Mouse (Mus musculus) brain, embryonic 14.5 days (tissue): ENCODE results near the gene Taok3.

ENCODE experiments used
- CTCF ChIP-seq: fragments of 200-500 bp; IDR thresholded peaks from 2 replicates; pipeline ENCODE4 v1.5.1; 2012; ENCODE audit warnings: inconsistent platforms, mild to moderate bottlenecking, moderate library complexity, borderline replicate concordance; ENCODE audit not compliant: insufficient read depth, insufficient read length; ENCODE audit errors: extremely low read depth
- POLR2A ChIP-seq: fragments of 200-500 bp; IDR thresholded peaks from 2 replicates; pipeline ENCODE4 v1.6.1; 2012; ENCODE audit warnings: mild to moderate bottlenecking, inconsistent platforms, borderline replicate concordance; ENCODE audit not compliant: poor library complexity, insufficient read depth, insufficient read length, severe bottlenecking; ENCODE audit errors: extremely low read depth

DNA sequence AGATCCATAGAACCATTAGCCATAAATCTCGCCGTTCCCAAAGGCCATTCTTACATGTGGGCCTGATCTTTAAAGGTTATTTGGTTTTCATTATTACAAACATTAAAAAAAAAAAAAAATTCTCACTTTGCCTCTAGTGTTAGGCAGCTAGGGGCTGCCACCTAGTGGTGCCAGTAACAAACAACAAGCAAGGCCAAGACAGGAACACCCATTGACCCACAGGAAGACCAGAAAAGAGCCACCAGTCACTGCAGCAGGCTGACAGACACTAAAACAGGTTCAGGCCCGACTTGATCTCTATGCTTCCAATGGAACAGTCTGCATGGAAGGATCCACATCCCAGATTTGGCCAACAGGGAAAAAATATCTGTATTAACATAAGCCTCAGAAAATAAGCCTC is 23.2 kb upstream of the Taok3 start:
- TF ChIP-seq POLR2A (no peak), CTCF (peak; percentile 76)
